Mouse (Mus musculus) midbrain, embryonic 11.5 days (tissue): Measurements from ENCODE around the gene Gm17428. TPM values are rescaled to one million over a fixed set of nuclear protein-coding genes. Genes with fewer than 3 reads are reported as not detected.
"Not testable (repeated sequence)": the region's sequence is repeated elsewhere in the genome, so short reads cannot be mapped to it uniquely, and the experiment has no call there.

Experiments
- ATAC-seq: fragments of 200-750 bp; cut with Nextera tagmentation; 2 replicates; pipeline ENCODE4 v1.8.0; 2017; ENCODE audit warnings: moderate TSS enrichment, moderate library complexity; ENCODE audit not compliant: low FRiP score
- DNase-seq: peaks from one replicate; pipeline ENCODE4 v3.0.0; 2015; ENCODE audit warnings: low spot score; ENCODE audit errors: missing footprints
- H3K27ac ChIP-seq: fragments of 300-500 bp; sonication (generic); 2 replicates; pipeline ENCODE4 v1.5.1; 2014; ENCODE audit warnings: low read depth, low read length
- H3K27me3 ChIP-seq: fragments of 300-500 bp; sonication (generic); 2 replicates; pipeline ENCODE4 v1.6.1; 2014; ENCODE audit warnings: mild to moderate bottlenecking, low read length, moderate library complexity, mixed read lengths; ENCODE audit not compliant: control insufficient read depth, insufficient read depth
- H3K36me3 ChIP-seq: fragments of 300-500 bp; sonication (generic); 2 replicates; pipeline ENCODE4 v1.6.1; 2014; ENCODE audit warnings: mild to moderate bottlenecking, low read length, moderate library complexity, mixed read lengths; ENCODE audit not compliant: control insufficient read depth, insufficient read depth
- H3K4me1 ChIP-seq: fragments of 300-500 bp; sonication (generic); 2 replicates; pipeline ENCODE4 v1.6.1; 2014; ENCODE audit warnings: low read length; ENCODE audit not compliant: control insufficient read depth, insufficient read depth
- H3K4me2 ChIP-seq: fragments of 300-500 bp; sonication (generic); 2 replicates; pipeline ENCODE4 v1.6.1; 2014; ENCODE audit warnings: mild to moderate bottlenecking, moderate library complexity
- H3K4me3 ChIP-seq: fragments of 300-500 bp; sonication (generic); 2 replicates; pipeline ENCODE4 v1.5.1; 2014; ENCODE audit warnings: low read depth, low read length
- H3K9ac ChIP-seq: fragments of 300-500 bp; sonication (generic); 2 replicates; pipeline ENCODE4 v1.6.1; 2014; ENCODE audit warnings: low read length
- H3K9me3 ChIP-seq: fragments of 300-500 bp; sonication (generic); 2 replicates; pipeline ENCODE4 v1.6.1; 2016; ENCODE audit warnings: low read length; ENCODE audit not compliant: control insufficient read depth
- WGBS: fragments of 180-500 bp; shearing (Covaris S2); extraction: QIAGEN DNeasy Blood & Tissue Kit; methylation state at CpG from one replicate; pipeline ENCODE4 v1.1.7; 2014; 5-methylcytosine and 5-hydroxymethylcytosine counted together
- polyA plus RNA-seq: library from polyadenylated mRNA; unstranded; fragments of >200 nt; fragmentation: Nextera tagmentation; extraction: Ambion mirVana; gene quantifications from 2 replicates; pipeline ENCODE4 v1.2.1, GENCODE M21; 2014

Gene Gm17428
- polyA plus RNA-seq, 1 experiment from 2014 or later: not detected

GRCm38 (mm10) chr14:54968344-54968743, 8.4 kb upstream of the Gm17428 start:
- Histone ChIP-seq H3K4me2 (no peak overlapping the region), H3K4me1 (no peaks in the 10 kb centered on the region), H3K4me3 (no peak overlapping the region), H3K27me3 (no peaks in the 10 kb centered on the region), H3K36me3 (no peaks in the 10 kb centered on the region), H3K27ac (no peak overlapping the region), H3K9ac (no peak overlapping the region), H3K9me3 (no peaks in the 10 kb centered on the region)
- ATAC-seq (no peak), DNase-seq (no peak)

DNA sequence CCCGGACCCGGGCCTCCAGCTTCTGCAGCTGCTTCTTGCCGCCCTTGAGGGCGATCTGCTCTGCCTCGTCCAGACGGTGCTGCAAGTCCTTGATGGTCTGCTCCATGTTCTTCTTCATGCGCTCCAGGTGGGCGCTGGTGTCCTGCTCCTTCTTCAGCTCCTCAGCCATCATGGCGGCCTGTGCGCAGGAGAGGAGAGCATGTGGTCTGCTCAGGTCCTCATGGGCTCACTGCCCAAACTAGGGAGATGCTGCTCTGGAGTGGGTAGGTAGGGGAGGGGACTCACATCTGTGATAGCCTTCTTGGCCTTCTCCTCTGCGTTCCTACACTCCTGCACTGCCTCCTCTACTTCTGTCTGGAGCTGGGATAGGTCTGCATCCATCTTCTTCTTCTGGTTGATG, 3.9 kb upstream of the Gm17428 start:
- H3K9ac ChIP-seq, H3K4me1 ChIP-seq, H3K27ac ChIP-seq, H3K9me3 ChIP-seq, H3K4me2 ChIP-seq, DNase-seq, H3K4me3 ChIP-seq, H3K27me3 ChIP-seq, ATAC-seq, H3K36me3 ChIP-seq: not testable (repeated sequence)
- 91% methylated on average over 7 of the region's 11 CpGs for WGBS

GRCm38 (mm10) chr14:54974068-54974791, 2.5 kb upstream of the Gm17428 start:
- H3K4me1 ChIP-seq: peaks cover 8% of the 10 kb centered on the region
- H3K27me3 ChIP-seq: no peaks in the 10 kb centered on the region
- no peak for ATAC-seq
- no peaks in the 10 kb centered on the region for H3K36me3 ChIP-seq
- no peak overlapping the region for H3K9ac ChIP-seq
- H3K4me3 ChIP-seq: no peak overlapping the region
- WGBS: 74% methylated on average over 6 of the region's 6 CpGs
- no peak overlapping the region for H3K4me2 ChIP-seq
- peak; percentile 81 for DNase-seq
- H3K9me3 ChIP-seq: no peaks in the 10 kb centered on the region
- H3K27ac ChIP-seq: no peak overlapping the region

GRCm38 (mm10) chr14:54978664-54979063, 1.9 kb downstream of the Gm17428 start:
- 92% methylated on average over 8 of the region's 8 CpGs for WGBS
- Histone ChIP-seq H3K27me3 (no peaks in the 10 kb centered on the region), H3K9ac (no peak overlapping the region), H3K4me3 (no peak overlapping the region), H3K9me3 (no peaks in the 10 kb centered on the region), H3K27ac (no peak overlapping the region), H3K4me2 (no peak overlapping the region), H3K36me3 (no peaks in the 10 kb centered on the region), H3K4me1 (peaks cover 8% of the 10 kb centered on the region)
- no peak for ATAC-seq
- no peak for DNase-seq

DNA sequence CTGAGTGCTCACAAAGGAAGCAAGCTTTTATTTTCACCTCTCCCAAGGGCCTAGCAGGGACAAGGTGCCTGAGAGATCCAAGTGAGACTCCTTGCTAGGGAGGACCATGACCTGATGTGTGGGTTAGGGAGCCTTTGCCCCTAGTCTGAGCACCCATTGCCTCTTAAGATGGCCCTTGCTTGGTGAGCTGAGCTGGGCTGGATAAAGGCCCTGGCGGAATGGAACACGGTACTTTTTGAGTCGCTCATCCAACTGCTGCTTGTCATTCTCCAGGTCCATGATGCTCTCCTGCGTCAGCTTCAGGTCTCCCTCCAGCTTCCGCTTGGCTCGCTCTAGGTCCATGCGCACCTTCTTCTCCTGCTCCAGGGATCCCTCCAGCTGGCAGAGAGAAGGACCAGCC, 5.2 kb downstream of the Gm17428 start:
- no peak overlapping the region for H3K4me3 ChIP-seq
- no peak overlapping the region for H3K4me2 ChIP-seq
- no peak overlapping the region for H3K27ac ChIP-seq
- peak; percentile 68 for DNase-seq
- no peaks in the 10 kb centered on the region for H3K9me3 ChIP-seq
- 93% methylated on average over 7 of the region's 7 CpGs for WGBS
- H3K9ac ChIP-seq: no peak overlapping the region
- H3K4me1 ChIP-seq: no peaks in the 10 kb centered on the region
- no peaks in the 10 kb centered on the region for H3K27me3 ChIP-seq
- ATAC-seq: no peak
- H3K36me3 ChIP-seq: no peaks in the 10 kb centered on the region

GRCm38 (mm10) chr14:54988350-54988874, 11.7 kb downstream of the Gm17428 start:
- not testable (repeated sequence) for DNase-seq, H3K4me2 ChIP-seq, H3K4me3 ChIP-seq, H3K36me3 ChIP-seq, H3K4me1 ChIP-seq, H3K9me3 ChIP-seq, ATAC-seq, H3K9ac ChIP-seq, H3K27ac ChIP-seq, H3K27me3 ChIP-seq
- 92% methylated on average over 9 of the region's 9 CpGs for WGBS

DNA sequence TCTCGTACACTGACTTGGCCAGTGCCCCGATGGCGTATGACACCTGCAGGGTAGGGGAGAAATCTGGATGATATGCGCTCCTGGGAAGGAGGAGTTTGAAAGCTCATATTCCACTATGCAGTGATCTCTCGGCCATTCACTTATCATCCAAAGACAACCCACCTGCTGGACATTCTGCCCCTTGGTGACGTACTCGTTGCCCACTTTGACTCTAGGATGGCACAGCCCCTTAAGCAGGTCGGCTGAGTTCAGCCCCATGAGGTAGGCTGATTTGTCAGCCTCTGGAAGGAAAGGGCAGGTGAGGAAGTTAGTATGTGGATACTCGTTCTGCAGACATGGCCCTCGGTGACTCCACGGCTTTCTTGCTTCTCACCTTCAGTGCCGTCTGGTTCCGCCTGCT, 12.1 kb downstream of the Gm17428 start:
- H3K27me3 ChIP-seq: no peaks in the 10 kb centered on the region
- no peaks in the 10 kb centered on the region for H3K4me1 ChIP-seq
- DNase-seq (peak; percentile 6), ATAC-seq (no peak)
- no peak overlapping the region for H3K27ac ChIP-seq
- no peak overlapping the region for H3K4me3 ChIP-seq
- no peaks in the 10 kb centered on the region for H3K36me3 ChIP-seq
- H3K9ac ChIP-seq: no peak overlapping the region
- no peak overlapping the region for H3K4me2 ChIP-seq
- no peaks in the 10 kb centered on the region for H3K9me3 ChIP-seq
- 92% methylated on average over 13 of the region's 13 CpGs for WGBS

DNA sequence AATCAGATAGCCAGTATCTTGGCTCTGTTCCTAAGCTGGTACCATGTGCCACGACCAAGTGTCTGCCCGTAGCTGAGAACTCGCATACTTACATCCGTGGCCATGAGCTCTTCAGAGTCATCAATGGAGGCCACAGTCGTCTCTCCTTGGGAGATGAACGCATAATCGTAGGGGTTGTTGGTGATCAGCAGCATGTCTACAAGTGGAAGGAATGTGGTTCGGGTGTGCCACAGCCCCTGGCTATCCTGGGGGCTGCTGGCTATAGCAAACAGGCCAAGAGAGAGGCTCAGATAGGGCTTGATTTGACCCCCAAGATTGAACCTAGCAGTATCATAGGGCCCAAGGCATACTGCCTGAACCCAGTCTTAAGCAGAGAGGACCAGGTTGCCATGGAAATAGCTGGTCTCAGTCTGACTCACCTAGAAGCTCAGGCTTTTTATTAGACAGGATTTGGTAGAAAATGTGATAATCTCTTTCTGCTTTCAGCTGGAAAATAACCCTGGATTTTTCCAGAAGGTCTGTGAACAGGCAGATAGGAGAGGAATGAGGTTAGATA, 13.2 kb downstream of the Gm17428 start:
- DNase-seq (no peak), ATAC-seq (no peak)
- Histone ChIP-seq H3K27me3 (no peaks in the 10 kb centered on the region), H3K9ac (no peak overlapping the region), H3K4me1 (peaks cover 10% of the 10 kb centered on the region), H3K4me2 (no peak overlapping the region), H3K27ac (no peak overlapping the region), H3K9me3 (no peaks in the 10 kb centered on the region), H3K36me3 (no peaks in the 10 kb centered on the region), H3K4me3 (no peak overlapping the region)
- WGBS: 87% methylated on average over 8 of the region's 8 CpGs

DNA sequence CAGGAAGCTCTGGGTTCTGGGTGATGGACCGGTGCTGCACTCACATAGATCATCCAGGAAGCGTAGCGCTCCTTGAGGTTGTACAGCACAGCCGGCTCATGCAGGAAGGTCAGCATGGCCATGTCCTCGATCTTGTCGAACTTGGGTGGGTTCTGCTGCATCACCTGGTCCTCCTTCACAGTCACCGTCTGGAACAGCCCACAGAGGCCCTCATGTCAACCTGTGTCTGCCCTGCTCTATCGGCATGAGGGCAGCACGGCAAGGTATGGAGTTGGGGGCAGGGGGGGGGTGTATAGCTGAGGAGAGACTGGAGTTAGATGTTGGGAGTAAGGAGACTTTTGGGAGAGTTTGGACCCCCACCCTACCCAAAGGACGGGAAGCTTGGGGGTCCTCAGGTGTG, 15.5 kb downstream of the Gm17428 start:
- H3K9me3 ChIP-seq: no peaks in the 10 kb centered on the region
- ATAC-seq (no peak), DNase-seq (no peak)
- no peak overlapping the region for H3K4me2 ChIP-seq
- no peak overlapping the region for H3K27ac ChIP-seq
- WGBS: 93% methylated on average over 10 of the region's 10 CpGs
- peaks cover 32% of the 10 kb centered on the region for H3K4me1 ChIP-seq
- H3K9ac ChIP-seq: no peak overlapping the region
- no peaks in the 10 kb centered on the region for H3K27me3 ChIP-seq
- H3K4me3 ChIP-seq: no peak overlapping the region
- no peaks in the 10 kb centered on the region for H3K36me3 ChIP-seq
